Mouse (Mus musculus) liver, postnatal 0 days (tissue): Measurements from ENCODE around the gene Camta2. TPM values are rescaled to one million over a fixed set of nuclear protein-coding genes. Genes with fewer than 3 reads are reported as not detected.

Experiments used
- ATAC-seq: fragments of 200-750 bp; cut with Nextera tagmentation; 2 replicates; pipeline ENCODE4 v1.8.0; 2017; ENCODE audit warnings: mild to moderate bottlenecking, moderate library complexity
- DNase-seq: peaks from one replicate; pipeline ENCODE4 v3.0.0-alpha.2; 2016
- H3K27ac ChIP-seq: fragments of 300-500 bp; sonication (generic); 2 replicates; pipeline ENCODE4 v1.5.1; 2014; ENCODE audit warnings: antibody characterized with exemption, moderate library complexity, mild to moderate bottlenecking, low read depth
- H3K27me3 ChIP-seq: fragments of 300-500 bp; sonication (generic); 2 replicates; pipeline ENCODE4 v1.6.1; 2014; ENCODE audit warnings: low read length, control low read depth, mixed read lengths; ENCODE audit not compliant: insufficient read depth
- H3K36me3 ChIP-seq: fragments of 300-500 bp; sonication (generic); replicated peaks from 2 replicates; pipeline ENCODE4 v1.6.1; 2014; ENCODE audit warnings: mild to moderate bottlenecking, control low read depth, low read length, moderate library complexity, mixed read lengths; ENCODE audit not compliant: insufficient read depth
- H3K4me1 ChIP-seq: fragments of 300-500 bp; sonication (generic); 2 replicates; pipeline ENCODE4 v1.6.1; 2014; ENCODE audit warnings: antibody characterized with exemption, mild to moderate bottlenecking, control low read depth; ENCODE audit not compliant: insufficient read depth
- H3K4me2 ChIP-seq: fragments of 300-500 bp; sonication (generic); 2 replicates; pipeline ENCODE4 v1.6.1; 2014; ENCODE audit warnings: low read depth, mild to moderate bottlenecking, low read length, moderate library complexity, mixed read lengths
- H3K4me3 ChIP-seq: fragments of 300-500 bp; sonication (generic); 2 replicates; pipeline ENCODE4 v1.5.1; 2014; ENCODE audit warnings: low read depth, low read length
- H3K9ac ChIP-seq: fragments of 300-500 bp; sonication (generic); replicated peaks from 2 replicates; pipeline ENCODE4 v1.6.1; 2014; ENCODE audit warnings: mild to moderate bottlenecking, moderate library complexity
- H3K9me3 ChIP-seq: fragments of 300-500 bp; sonication (generic); 2 replicates; pipeline ENCODE4 v1.6.1; 2016; ENCODE audit warnings: mild to moderate bottlenecking, control low read depth, low read length, mixed read lengths
- CTCF ChIP-seq: sonication (generic); IDR thresholded peaks from 2 replicates; pipeline ENCODE4 v1.5.1; 2016; ENCODE audit warnings: antibody characterized with exemption, low read depth
- EP300 ChIP-seq: IDR thresholded peaks from 2 replicates; pipeline ENCODE4 v1.6.1; 2016; ENCODE audit warnings: antibody characterized with exemption, low read depth, mild to moderate bottlenecking
- WGBS: fragments of 180-500 bp; shearing (Covaris S2); extraction: QIAGEN DNeasy Blood & Tissue Kit; methylation state at CpG from one replicate; pipeline ENCODE4 v1.1.7; 2014; ENCODE audit not compliant: insufficient replicate concordance; 5-methylcytosine and 5-hydroxymethylcytosine counted together
- polyA plus RNA-seq: library from polyadenylated mRNA; unstranded; fragments of >200 nt; fragmentation: Nextera tagmentation; extraction: Ambion mirVana; gene quantifications from 2 replicates; pipeline ENCODE4 v1.2.1, GENCODE M21; 2015

Gene Camta2
- polyA plus RNA-seq, 1 experiment from 2014 or later, result 3.4 TPM

DNA sequence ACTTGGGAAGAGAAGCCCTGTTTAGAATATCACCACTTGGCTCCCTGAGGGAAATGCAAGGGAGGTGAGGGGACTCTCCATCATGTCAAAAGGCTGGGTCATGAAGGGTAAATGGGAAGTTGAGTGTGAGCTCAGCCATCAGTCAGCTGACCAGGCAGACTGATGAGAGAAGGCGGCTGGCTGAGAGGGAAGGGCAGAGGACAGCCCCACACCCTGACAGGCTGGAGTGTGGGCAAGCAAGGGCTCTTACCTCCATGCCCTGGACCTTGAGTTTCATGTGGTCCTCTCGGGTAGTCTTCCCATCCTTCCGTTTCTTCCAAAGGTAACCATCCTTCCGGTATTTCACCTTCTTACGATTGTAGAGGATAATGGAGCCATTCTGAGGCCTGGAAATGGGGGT is 4.3 kb downstream of the Camta2 start:
- ATAC-seq (no peak), DNase-seq (no peak)
- no peak for TF ChIP-seq CTCF
- Histone ChIP-seq H3K4me1 (peaks cover 24% of the 10 kb centered on the region), H3K36me3 (peaks cover 30% of the 10 kb centered on the region), H3K4me3 (no peak overlapping the region), H3K27me3 (no peaks in the 10 kb centered on the region), H3K4me2 (no peak overlapping the region), H3K9ac (no peak overlapping the region), H3K9me3 (no peaks in the 10 kb centered on the region), H3K27ac (no peak overlapping the region)
- 83% methylated on average over 5 of the region's 5 CpGs for WGBS

DNA sequence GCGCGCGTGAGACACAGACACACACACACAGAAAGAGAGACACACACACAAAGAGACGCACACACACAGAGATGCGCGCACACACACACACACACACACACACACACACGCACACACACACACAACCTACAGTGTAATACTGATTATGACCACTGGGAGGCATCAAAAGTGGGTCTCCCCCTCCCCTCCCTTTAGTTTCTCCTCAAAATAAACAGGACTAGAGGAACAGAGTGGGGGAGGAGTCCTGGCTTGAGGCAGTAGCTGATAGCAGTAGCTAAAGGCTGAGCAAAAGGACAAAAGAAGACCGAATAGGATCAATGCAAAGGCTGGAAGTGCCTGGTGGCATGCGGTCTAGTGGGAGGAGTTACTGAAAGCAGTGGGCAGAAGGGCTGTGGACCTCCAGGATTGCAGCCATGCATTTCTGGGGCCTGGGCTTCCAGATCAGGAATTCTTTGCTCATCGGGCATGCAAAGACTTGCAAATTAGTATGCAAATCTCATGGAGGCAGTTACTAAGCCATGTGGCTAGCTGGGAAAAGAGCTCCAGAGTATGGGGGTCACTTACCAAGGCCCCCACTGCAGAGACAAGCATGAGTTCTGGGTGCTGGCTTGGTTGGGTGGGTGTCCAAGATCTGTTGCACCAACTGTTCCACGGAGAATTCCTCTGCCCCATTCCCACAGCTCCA is 5.9 kb downstream of the Camta2 start:
- TF ChIP-seq CTCF (peak; percentile 72), EP300 (no peak)
- DNase-seq (peak; percentile 44), ATAC-seq (peak; percentile 53)
- no peaks in the 10 kb centered on the region for H3K27me3 ChIP-seq
- no peak overlapping the region for H3K4me3 ChIP-seq
- H3K9me3 ChIP-seq, result no peaks in the 10 kb centered on the region
- no peak overlapping the region for H3K4me2 ChIP-seq
- no peak overlapping the region for H3K9ac ChIP-seq
- H3K36me3 ChIP-seq, result peaks cover 33% of the 10 kb centered on the region
- 49% methylated on average over 11 of the region's 11 CpGs for WGBS
- peaks cover 22% of the 10 kb centered on the region for H3K4me1 ChIP-seq
- 0 out of 2 replicates have a peak overlapping the region, but pooled peaks have one; percentile 3 for H3K27ac ChIP-seq

DNA sequence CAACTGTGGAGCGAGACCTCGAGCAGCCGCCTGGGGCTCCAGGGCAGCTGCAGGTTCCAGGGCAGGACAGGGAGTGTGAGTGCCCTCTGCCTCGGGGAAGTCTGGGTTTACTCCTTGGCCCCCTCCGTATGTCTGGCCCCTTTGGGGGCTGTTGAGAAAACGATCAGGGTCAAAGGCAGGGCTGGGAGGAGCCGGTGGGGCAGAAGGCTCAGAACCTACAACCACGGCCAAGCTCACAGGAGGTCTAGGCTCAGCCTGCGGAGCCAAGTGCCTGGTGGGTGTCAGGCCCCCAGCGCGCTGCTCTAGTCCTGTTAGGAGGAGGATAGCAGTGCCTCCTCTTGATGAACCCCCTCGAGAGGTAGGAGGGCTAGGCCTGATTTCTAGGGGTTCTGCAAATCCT is 6.7 kb downstream of the Camta2 start:
- 84% methylated on average over 12 of the region's 12 CpGs for WGBS
- peaks cover 33% of the 10 kb centered on the region for H3K36me3 ChIP-seq
- no peaks in the 10 kb centered on the region for H3K9me3 ChIP-seq
- H3K27ac ChIP-seq, result no peak overlapping the region
- no peak overlapping the region for H3K4me2 ChIP-seq
- no peak for TF ChIP-seq EP300
- TF ChIP-seq CTCF, result no peak
- H3K9ac ChIP-seq, result no peak overlapping the region
- H3K27me3 ChIP-seq, result no peaks in the 10 kb centered on the region
- H3K4me1 ChIP-seq, result peaks cover 17% of the 10 kb centered on the region
- no peak overlapping the region for H3K4me3 ChIP-seq
- ATAC-seq (no peak), DNase-seq (no peak)

DNA sequence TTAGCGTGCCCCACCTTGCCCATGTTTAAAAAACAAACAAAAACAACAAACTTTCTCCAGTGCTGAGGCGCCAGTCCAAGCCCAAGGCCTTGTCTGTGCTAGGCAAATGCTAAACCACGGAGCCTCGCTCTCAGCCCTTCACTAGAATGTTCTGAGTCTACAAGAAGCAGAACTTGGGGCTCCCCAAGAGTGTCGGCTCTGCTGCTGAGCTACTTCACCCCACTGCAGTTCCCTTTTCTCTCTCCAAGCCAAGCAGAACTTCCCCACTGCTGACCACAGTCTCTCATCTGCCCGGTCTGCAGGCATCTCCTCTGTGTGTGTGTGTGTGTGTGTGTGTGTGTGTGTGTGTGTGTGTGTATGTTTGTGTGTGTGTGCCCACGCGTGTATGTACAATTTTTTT is 8.0 kb downstream of the Camta2 start:
- DNase-seq (peak; percentile 40), ATAC-seq (peak; percentile 26; the same call in 1 of the 2 replicates)
- TF ChIP-seq CTCF (no peak), EP300 (no peak)
- Histone ChIP-seq H3K4me1 (peaks cover 17% of the 10 kb centered on the region), H3K4me3 (no peak overlapping the region), H3K4me2 (no peak overlapping the region), H3K36me3 (peaks cover 27% of the 10 kb centered on the region), H3K27me3 (no peaks in the 10 kb centered on the region), H3K27ac (peak overlapping the region; percentile 84), H3K9me3 (no peaks in the 10 kb centered on the region), H3K9ac (no peak overlapping the region)
- WGBS, result 41% methylated on average over 8 of the region's 8 CpGs

DNA sequence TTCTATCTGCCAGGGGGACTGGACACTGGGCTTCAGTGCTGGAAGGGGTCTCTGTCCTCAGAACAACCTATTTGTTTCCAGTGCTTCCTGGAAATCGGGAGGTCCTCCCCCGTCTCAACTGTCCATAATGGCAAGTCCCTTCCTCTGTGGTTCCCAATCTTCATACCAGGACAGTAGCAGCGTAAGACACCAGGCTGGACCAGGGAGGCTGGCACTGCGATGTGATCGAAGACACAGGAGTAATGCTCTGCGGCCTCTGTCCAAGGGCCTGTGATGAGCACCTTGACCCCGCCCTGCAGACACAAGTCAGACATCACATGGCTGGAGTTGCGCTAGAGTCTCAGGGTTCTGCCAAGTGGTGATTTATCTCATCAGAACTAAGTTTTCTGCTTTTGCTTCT is 8.5 kb downstream of the Camta2 start:
- peak overlapping the region; percentile 84 for H3K27ac ChIP-seq
- no peaks in the 10 kb centered on the region for H3K27me3 ChIP-seq
- ATAC-seq (no peak), DNase-seq (no peak)
- WGBS, result 84% methylated on average over 8 of the region's 8 CpGs
- no peaks in the 10 kb centered on the region for H3K9me3 ChIP-seq
- TF ChIP-seq CTCF (no peak), EP300 (no peak)
- no peak overlapping the region for H3K9ac ChIP-seq
- no peak overlapping the region for H3K4me3 ChIP-seq
- peaks cover 17% of the 10 kb centered on the region for H3K4me1 ChIP-seq
- no peak overlapping the region for H3K4me2 ChIP-seq
- peaks cover 22% of the 10 kb centered on the region for H3K36me3 ChIP-seq

DNA sequence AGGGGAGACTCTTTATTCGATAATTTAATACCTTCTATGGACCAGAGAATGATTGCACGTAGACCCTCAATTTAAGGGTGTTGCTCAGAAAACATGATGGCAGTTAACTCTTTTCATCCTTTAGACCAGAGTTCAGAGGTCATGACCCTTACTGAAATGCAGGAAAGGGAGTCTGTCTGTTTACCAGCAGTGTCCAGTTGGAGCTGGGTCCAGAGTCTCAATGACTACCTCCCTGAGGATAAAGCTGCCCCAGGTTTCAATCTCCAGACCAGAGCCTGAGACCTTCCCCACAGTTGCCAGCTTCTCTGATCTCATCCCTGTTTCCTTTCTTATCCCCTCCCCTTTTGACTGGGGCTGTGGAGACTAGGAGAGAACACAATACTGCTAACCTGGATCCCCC is 9.3 kb downstream of the Camta2 start:
- TF ChIP-seq EP300 (no peak), CTCF (no peak)
- no peak overlapping the region; the same call in 1 of the 2 replicates for H3K9ac ChIP-seq
- H3K27ac ChIP-seq, result peak overlapping the region; percentile 84
- peaks cover 18% of the 10 kb centered on the region; the same call in 1 of the 2 replicates for H3K36me3 ChIP-seq
- DNase-seq, result no peak
- no peaks in the 10 kb centered on the region for H3K9me3 ChIP-seq
- 75% methylated on average over 2 of the region's 2 CpGs for WGBS
- H3K27me3 ChIP-seq, result no peaks in the 10 kb centered on the region
- ATAC-seq, result peak; percentile 74
- H3K4me1 ChIP-seq, result peaks cover 17% of the 10 kb centered on the region
- no peak overlapping the region for H3K4me2 ChIP-seq
- H3K4me3 ChIP-seq, result no peak overlapping the region

DNA sequence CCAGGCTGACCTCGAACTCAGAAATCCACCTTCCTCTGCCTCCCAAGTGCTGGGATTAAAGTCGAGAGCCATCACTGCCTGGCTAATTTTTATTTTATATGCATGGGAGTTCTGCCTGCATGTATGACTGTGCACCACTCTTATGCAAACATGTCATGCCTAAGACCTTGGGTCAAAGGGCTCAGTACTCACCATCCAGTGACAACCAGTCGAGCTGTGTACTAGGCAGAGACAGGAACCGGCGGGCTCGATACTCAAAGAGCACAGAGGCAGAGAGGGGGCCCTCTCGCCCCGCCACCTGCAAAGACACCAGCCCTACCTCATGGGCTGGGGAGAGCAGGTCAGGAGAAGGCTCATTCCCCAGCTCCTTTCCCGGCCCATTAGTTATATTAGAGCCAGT is 9.8 kb downstream of the Camta2 start:
- no peak for TF ChIP-seq CTCF
- Histone ChIP-seq H3K4me1 (peaks cover 17% of the 10 kb centered on the region), H3K36me3 (peaks cover 17% of the 10 kb centered on the region; the same call in 1 of the 2 replicates), H3K27me3 (no peaks in the 10 kb centered on the region), H3K4me2 (no peak overlapping the region), H3K27ac (peak overlapping the region; percentile 84), H3K9ac (no peak overlapping the region), H3K4me3 (no peak overlapping the region), H3K9me3 (no peaks in the 10 kb centered on the region)
- ATAC-seq (peak; percentile 75), DNase-seq (no peak)
- 72% methylated on average over 9 of the region's 9 CpGs for WGBS
